Mouse (Mus musculus) 416B (cell line): ENCODE data around the gene Creld1.

Experiments used
- DNase-seq: peaks from one replicate; pipeline ENCODE4 v3.0.0; 2011; ENCODE audit warnings: low read depth

Gene Creld1

DNA sequence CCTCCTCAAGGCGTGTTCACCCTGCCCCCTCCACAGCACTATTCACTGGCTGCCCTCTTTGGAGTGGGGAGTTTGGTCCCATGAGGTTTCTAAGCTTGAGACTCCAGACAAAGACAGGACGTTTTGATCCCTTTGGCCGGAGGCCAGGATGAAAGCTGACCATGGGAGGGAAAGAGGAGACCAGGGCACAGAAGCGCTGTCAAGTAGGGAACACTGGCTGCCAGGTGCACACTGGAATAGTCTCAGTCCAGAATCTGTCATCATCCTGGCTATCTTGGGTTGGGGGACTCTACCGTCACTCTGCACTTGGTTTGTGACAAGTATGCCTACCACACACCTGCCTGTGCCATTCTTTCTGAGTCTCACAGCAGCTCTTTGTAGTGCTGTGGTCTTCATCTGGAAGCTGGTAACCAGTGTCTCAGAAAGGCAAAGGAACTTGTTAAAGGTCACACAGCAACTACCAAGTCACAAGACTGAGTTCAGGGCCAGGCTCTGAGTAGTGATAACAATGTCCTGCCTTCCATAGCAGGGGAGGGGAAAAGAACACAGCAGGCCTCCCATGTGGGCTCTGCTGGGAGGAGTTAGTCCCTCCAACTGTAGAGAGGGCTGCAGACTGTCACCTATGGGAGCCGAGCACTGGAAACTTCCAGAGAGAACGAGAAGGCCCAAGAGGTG is 25.3 kb downstream of the Creld1 start:
- no peak for DNase-seq

DNA sequence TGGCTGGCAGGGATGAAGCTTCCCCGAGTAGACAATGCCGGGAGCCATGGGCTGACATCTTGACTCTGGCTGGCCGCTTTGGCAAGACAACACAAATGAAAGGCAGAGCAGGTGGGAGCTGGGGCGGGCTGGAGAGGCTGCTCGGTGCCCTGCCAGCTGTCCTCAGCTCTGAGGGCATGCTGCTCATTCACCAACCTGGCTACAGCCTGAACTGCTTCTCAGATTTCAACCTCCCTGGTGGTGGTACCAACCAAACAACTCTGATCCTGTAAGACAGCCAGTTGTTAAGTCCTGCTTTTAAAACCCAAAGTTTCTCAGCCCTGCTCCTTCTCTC is 25.8 kb downstream of the Creld1 start:
- DNase-seq: no peak

- no peak for DNase-seq
Observed at GRCm38 (mm10) chr6:113513944-113514343, 30.8 kb downstream of the Creld1 start.

DNA sequence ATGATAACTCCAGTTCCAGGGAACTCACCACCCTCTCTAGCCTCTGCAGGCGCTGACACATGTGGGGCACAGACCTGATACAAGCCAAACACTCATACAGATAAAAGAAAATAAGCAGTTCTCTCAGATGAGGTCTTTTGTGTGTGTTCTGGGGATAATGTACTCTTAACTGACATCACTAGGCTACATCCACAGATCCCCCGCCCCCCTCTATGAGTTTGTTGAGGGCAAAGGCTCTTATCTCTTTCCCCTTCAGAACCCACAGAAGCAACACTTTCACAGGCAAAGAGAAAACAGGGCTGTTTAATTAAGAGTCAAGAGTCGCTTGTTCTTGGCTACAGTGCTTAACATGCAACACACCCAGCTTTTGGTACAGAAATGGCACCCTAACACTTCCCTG is 31.5 kb downstream of the Creld1 start:
- DNase-seq: no peak

DNA sequence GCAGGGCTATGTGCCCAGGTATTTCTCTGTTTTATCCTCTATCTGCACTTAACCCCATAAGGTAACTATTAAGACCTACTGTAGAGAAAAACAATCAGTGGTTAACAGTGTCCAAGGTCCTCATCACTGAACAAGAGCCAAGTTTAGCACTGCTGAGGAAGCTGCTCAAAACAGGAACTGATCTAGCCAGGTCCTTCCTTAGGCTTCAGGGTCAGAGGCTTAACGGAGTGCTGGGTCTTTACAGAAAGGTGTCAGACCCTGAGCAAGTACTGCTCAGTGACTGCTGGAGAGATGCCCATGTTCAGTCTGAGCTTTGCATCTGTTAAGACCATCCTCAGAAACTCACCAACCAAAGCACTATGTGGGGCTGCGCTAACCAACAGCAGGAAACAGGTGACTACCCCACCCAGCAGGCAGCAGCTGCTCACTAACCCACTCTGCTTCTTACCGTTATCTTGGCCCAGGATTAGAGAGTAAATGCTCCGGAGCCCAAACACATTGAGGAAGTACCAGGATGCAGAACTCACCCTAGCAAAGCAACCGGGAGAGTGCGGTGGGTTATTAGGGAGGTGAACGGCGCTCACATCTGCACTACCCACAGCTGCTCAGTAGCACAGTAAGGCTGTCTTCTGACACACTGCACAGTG is 34.5 kb downstream of the Creld1 start:
- no peak for DNase-seq

DNA sequence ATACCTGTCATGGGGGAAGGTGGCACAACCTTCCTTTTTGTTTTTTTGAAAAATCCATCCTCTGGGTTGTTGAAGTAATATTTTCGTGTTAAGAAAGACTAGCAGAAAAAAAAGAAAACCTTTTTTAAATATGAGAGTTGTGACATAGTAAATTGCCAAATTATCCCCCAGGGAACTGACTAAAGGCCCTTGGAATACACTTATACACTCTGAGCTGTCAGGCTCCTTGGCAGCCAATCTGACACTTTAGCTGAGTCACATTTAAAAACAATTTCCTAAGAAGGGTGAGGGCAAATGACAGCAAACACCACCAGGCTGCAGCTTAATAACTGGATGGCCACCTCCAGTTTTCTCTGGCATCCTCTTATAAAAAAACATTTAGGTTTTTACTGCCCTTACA is 39.2 kb downstream of the Creld1 start:
- DNase-seq: no peak

DNA sequence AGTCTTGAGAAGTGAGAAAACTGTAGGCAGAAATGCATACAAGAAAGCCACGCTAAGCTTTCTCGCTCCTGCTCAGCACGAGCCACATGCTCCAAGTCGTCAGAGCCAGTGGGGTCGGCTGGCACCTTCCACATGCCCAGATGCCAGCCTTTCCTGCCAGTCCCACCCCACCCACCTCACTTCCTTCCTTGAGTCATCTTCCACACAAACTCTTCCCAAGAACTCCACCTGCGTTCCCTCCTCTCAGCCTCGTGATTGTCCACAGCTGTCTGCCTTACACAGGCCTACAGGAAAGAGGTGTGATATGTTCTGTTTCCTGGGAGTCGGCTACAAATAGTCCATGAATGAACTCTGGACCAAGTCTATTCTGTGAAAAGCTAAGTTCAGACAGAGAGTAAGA is 40.3 kb downstream of the Creld1 start:
- no peak for DNase-seq

- DNase-seq: peak; percentile 90
Observed at GRCm38 (mm10) chr6:113530932-113531839, 48.1 kb downstream of the Creld1 start, which contains the start of the genes Emc3 and Fancd2. Gene Emc3 (minus strand): TSS chr6:113531652. Gene Fancd2 (plus strand): TSS chr6:113531682.

GRCm38 (mm10) chr6:113531840-113532404 is 48.8 kb downstream of the Creld1 start:
- peak; percentile 66 for DNase-seq

DNA sequence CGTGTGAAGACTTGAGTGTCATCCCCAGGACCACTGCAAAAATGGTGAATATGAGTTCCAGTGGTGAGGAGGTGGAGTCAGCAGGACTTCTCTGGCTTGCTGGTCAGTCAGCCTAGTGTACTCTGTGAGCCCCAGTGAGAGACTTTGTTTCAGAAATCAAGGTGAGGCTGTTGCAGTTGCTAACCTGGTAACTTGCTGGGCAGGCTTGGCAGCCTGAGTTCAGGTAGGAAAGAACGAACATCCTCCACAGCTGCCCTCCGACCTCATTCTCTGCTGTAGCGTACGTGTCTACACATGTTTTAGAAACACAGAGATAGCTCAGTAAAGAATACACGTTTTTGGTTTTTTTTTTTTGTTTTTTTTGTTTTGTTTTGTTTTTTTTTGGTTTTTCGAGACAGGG is 51.8 kb downstream of the Creld1 start:
- DNase-seq: no peak

GRCm38 (mm10) chr6:113541610-113542009 is 58.5 kb downstream of the Creld1 start:
- no peak for DNase-seq
